Mouse (Mus musculus): ENCODE results near the gene Ms4a6d.
"Not testable (repeated sequence)": the region's sequence is repeated elsewhere in the genome, so short reads cannot be mapped to it uniquely, and the experiment has no call there.

Gene Ms4a6d

DNA sequence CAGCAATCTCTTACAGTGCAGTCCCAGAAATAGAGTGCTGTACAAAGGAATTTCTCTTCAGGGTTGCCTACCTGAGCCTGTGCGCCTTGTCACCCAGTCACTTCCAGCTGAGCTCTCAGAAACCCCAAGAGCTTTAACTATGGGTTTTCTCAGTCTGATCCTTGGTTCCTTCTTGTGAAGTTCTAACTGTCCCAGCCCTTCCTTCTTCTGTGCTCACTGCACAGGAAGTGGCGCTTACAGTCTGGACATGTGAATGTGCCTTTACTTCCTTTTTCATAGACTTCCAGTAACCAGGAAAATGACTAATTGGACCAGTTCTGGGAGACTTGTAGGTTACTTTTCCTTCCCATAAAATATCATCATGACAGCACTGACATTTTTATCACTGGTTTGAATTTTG lies at the start of gene Ms4a6d:
Gene Ms4a6d (minus strand): TSS at position 247 of the 400 bp plus-strand sequence.
- DNase-seq (ENCODE audit: low spot score), result no peak

DNA sequence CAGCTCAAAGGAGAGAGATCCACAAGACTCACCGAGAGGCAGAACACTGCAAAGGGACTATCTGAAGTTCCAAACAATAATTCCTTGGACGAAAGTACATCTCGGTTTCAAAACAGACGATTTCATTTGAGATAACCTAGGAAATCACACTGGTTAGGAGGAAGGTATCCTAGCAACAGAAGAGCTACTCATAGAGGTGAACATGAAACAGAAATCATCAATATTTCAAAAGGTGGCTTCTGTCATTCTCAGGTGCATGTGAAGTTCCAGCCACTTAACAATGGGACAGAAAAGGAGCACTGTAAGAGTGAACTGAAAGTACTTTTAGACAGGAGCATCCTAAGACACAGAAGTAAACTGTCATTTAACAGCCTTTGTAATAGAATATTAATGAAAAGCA lies 44.9 kb upstream of the Ms4a6d start:
- no peak for DNase-seq (ENCODE audit: low spot score)

GRCm38 (mm10) chr19:11646166-11646565 lies 41.5 kb upstream of the Ms4a6d start:
- DNase-seq (ENCODE audit: low spot score), result no peak

- no peak for DNase-seq (ENCODE audit: low spot score)
Observed at GRCm38 (mm10) chr19:11640732-11641131, 36.1 kb upstream of the Ms4a6d start, which contains the start of gene Ms4a3. Gene Ms4a3, minus strand, starts transcription at chr19:11640851.

DNA sequence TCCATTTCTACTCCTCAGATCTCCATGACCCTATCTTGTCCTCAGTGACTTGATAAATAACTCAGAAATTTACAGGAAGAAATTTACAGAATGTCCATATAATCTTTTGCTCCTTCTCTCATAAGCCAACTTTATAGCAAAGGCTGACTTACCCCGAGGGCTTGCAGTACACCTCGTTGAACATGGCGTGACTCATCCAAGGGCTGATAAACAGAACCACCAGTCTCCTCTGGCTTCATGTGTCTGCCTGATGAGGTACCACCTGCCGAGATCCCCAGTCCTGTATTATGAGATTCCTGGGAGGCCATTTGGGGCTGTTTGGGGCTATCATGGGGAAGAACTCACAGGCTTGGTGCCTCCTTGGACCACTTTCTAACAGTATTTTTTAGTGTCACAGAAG lies 34.4 kb upstream of the Ms4a6d start:
- DNase-seq (ENCODE audit: low spot score), result no peak

DNA sequence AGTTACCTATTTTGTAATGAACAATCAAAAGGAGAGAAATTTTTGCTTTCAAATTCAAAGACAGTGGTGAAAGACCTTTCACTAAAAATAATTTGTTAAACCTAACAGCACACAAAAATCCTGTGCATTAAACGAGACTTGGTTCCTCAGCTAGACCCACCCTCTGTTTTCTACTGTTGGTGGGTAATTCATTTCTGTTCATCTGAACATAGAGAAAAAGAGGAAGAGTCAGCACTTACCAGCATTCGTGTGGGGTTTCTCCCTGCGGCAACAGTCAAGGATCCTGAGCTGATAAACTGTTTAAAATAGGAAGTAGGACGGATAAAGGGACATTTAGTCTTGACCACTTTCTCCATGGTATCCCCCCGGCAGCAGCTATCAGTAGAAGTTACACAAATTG lies 30.9 kb upstream of the Ms4a6d start:
- no peak for DNase-seq (ENCODE audit: low spot score)

DNA sequence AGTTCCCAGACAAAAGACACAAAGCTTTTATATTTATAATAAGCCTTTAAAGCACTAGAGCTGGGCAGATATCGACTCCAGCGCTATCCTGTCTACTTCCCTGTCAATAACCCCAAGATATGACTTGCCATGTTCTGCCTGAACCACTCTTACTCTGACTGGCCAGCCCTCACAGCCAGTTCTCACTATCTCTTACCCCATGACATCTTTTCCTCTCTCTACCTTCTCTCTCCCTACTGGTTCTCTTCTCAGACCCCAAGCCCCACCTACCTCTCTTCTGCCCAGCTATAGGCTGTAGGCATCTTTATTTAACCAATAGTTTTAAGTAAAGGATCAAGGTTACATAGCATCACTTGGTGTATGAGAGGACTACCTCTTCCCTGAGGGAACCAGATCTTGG lies 29.7 kb upstream of the Ms4a6d start:
- no peak for DNase-seq (ENCODE audit: low spot score)

DNA sequence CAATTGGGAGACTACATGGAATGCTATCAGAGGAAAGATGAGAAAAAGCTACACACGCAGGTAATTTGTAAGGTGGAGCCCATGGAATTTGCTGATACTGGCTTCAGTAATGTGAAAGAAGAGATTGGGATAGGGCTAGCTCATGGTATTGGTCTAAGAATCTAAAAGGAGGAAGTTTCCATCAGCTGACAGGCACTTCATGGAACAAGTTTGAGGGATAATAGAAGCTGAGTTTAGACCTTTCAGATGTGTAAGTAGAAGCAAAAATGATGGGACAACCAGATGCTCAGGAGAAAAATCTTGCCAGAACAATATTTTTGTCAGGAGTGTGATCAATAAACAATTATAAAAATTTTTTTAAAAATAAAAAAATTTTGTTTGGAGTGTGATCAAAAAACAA lies 29.1 kb upstream of the Ms4a6d start:
- no peak for DNase-seq (ENCODE audit: low spot score)

GRCm38 (mm10) chr19:11625231-11625630 lies 20.6 kb upstream of the Ms4a6d start:
- DNase-seq (ENCODE audit: low spot score), result no peak

DNA sequence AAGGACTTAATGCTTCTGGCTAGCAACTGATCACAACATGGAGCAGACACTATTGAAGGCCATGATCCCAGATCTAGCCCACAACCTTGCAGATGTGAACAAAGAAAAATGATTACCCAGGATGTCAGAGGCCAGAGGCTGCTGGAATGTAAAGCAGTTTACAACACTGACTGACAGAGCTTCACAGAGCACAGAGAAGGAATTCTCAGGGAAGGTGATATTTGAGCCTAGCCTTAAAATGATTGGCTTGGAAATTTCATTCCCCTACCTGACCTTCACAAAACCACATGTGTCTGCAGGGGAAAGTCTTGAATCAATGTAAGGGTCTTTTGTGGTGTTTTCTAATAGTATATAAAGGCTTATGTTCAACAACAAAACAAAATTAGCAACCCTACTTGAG lies 20.2 kb upstream of the Ms4a6d start:
- no peak for DNase-seq (ENCODE audit: low spot score)

DNA sequence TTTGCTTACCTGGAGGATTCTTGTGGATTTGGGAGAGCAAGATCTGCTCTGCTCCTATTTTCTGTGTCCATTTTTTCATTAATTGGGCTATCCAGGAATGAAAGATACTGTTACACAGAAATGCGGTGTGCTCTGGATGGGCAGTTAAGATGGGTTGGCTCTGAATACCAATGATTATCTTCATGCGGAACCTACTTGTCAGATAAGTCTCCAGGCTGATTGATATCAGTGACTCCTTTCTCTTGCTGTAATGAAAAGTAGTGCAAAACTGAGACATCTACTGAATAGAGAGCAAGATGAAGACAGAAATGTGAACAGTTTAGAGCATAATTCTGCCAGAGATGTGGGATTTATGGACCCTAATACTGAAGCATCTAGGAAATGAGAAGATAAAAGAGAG lies 18.9 kb upstream of the Ms4a6d start, which contains the start of gene Ms4a2:
Gene Ms4a2 (minus strand): TSS at position 169 of the 400 bp plus-strand sequence.
- no peak for DNase-seq (ENCODE audit: low spot score)

DNA sequence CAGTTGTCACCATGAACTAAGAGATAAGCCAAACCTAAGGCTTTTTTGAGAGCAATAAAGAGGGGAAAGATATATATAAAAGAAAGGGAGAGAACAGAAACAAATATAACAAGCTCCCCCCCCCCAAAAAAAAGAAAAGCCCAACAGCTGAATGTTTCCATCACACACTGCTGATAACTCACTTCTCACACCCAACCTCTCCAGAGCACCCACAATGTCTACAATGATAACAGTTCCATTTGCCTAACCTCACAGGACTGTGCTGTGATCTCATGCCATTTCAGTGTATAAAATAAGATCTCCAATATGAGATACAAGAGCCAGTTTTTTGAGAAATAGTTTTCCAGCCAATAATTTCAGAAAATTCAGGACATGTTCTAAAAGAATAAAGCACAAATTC lies 13.3 kb upstream of the Ms4a6d start:
- DNase-seq (ENCODE audit: low spot score), result no peak

DNA sequence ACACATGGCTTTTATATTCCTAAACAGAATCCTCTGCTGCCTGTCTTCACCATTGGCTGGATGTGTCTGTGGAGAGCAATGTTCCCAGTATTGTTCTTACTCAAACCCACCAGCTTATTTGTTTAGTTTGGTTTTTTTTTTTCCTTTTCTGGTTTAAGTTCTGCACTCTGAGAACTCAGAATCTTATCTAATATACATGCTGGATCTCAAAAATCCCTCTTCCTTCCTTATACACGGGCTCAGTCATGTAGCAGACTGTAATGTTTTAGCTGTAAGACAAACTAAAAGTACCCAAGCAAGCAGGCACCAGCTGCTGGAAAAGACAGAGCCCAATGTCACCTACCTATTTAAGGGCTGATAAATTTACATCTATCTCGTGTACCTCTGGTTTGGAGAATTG lies 10.2 kb upstream of the Ms4a6d start:
- no peak for DNase-seq (ENCODE audit: low spot score)

DNA sequence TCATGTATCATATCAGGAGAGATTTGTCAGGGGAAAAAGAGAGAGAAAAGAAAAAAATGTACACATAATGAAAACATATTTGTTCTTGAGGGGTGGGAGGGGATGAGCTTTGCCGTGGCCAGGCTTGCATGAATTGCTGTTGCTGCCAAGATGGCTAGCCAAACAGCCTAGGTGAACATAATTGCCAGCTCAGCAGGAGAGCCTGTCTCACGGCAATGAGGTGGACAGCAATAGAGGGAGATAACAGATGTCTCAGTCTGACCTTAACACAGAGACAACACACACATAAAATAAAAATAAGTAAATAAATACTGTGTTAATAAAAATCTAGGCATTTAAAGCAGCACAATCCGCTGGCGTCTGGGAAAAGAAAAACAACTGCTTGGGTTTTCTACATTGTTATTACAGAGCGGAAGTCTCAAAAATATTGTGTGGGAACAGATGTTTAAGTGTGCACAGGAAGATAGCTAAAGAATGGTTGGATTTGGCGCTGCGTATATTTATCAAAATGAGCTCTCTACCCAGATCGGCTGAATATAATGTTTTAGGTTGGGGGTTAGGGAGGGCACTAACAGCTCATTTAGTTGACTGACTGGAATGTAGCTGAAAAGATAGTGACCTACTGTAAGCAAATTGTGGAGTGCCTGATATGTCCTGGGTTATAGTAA lies 9.3 kb upstream of the Ms4a6d start:
- no peak for DNase-seq (ENCODE audit: low spot score)

DNA sequence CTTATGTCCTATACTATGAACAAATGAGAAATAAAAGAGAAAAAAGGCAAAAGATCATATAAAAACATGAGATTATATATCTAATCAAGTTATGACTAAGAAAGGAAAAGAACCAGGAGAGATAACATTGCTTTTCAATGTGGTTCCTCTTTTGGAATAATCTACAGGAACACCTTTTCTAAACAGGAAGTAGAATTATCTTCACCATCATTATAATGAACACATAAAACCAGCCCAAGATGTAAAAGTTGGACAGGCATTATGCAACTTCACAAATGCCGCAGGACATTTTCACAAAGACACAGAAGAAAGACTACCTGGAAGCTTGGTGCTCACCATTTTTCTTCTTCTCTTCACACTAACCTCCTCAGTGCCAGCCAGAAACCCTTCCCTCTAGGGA lies 8.4 kb upstream of the Ms4a6d start:
- DNase-seq (ENCODE audit: low spot score), result no peak

GRCm38 (mm10) chr19:11612293-11612692 lies 7.6 kb upstream of the Ms4a6d start:
- no peak for DNase-seq (ENCODE audit: low spot score)

DNA sequence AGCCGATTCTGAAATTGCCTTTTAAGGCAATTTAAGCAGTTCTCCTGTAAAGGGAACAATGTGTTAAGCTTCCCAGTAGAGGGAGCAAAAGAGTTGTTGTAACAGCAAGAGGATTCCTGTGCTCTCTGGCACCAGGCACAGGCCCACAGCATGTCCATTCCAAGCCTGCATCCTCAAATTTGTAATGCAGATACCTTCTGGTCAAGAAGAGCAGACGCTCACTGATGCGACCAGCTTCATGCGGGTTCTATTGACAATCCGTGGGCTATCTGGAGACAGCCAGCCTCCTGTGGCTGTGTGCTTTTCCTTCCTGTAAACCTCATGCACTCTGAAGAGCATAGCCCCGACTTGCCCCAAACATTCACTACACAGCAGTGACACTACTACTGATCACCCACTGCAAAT lies 6.9 kb upstream of the Ms4a6d start:
- peak; percentile 12 for DNase-seq (ENCODE audit: low spot score)

DNA sequence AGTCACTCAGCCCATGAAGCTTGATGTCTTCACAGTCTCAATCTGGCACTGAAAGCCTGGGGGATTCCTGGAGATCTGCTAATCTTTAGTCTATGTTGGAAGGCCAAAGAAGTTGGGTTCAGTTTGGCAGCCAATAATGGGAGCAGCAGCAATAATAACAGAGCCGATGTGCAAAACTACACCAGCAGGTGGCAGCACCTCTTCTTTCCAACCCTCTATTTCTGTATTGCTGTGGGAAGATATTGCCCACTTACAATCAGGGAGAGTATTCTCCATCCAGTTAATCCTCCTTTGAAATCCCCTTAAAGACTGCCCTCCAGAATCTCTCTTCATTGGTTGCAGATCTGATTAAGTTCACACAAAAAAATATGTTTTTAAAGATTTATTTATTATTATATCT lies 3.5 kb upstream of the Ms4a6d start:
- peak; percentile 23 for DNase-seq (ENCODE audit: low spot score)

DNA sequence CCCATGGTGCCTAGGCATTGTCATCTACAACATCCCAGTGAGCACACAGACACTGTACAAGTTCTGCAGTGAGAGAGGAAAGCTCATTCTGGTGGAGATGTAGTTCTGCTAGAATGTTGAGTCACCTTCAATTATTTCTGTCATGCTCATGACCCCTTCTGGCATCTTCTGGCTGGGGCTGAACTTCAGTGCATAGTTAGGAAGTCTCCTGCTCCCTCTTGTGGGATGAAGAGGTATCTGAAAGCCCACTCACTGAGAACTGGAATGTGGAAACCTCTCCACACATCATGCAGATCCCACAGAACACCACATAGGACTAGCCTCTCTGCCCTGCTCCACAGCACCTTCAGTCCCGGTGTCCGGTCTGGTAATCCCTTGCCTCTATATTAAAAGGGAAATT lies 2.6 kb downstream of the Ms4a6d start:
- peak; percentile 4 for DNase-seq (ENCODE audit: low spot score)

DNA sequence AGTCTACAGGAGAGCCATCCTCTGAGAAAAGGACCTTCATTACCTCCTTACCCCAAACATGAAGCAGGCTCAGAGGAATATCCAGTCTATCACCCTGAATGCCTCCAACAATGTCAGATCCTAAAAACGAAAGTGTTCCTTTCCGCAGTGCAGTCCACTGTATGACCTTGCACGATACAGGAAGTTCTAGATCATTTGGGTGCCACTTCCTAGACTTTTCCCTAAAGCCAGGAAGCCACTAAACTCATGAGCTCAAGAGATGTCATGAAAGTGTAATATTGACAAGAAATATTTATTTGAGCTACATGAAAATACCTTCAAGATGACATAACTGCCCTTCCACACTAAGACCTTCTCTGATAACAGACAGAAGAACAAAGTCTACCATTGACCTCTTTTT lies 3.3 kb downstream of the Ms4a6d start:
- DNase-seq (ENCODE audit: low spot score), result no peak

DNA sequence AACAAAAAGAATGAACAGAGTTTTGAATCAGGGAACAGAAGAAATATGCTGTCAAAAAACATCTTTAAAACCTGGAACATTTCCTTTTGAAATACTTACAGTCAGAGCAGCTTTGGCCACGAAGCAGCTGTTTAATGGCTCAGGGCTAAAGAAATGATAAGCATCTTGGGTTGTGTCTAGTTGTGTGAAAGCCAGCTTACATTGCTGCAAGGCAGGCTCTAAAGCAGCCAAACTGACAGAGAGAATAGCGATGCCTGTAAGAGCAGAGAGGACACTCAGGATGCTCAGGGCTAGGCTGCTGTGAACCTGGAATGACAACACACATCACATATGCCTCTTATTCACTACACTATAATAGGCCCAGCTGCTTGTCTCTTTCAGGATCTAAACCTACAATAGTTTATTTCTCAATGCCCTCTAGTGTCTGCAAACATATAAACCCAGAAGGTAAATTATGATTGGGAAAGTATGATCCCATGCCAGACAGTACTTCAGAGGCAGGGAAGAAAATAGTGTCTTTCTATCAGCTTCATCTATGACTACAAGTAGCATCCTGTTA lies 14.7 kb downstream of the Ms4a6d start:
- no peak for DNase-seq (ENCODE audit: low spot score)

- DNase-seq (ENCODE audit: low spot score), result no peak
Observed at GRCm38 (mm10) chr19:11589205-11589604, 15.4 kb downstream of the Ms4a6d start.

GRCm38 (mm10) chr19:11574965-11575364 lies 29.7 kb downstream of the Ms4a6d start:
- no peak for DNase-seq (ENCODE audit: low spot score)

GRCm38 (mm10) chr19:11559560-11559959 lies 45.1 kb downstream of the Ms4a6d start:
- DNase-seq (ENCODE audit: low spot score), result not testable (repeated sequence)

Data from spleen, adult 12 weeks (tissue).